Mouse (Mus musculus) heart, embryonic 14.5 days (tissue): ENCODE measurements at regions not wholly inside any gene's neighbourhood (a gene's known extent, or its start where the extent isn't known, plus 50 kb on each side); places are given as distances from the start of the nearest gene placed in this dataset.

Source experiments
- ATAC-seq: fragments of 200-750 bp; cut with Nextera tagmentation; 2 replicates; pipeline ENCODE4 v1.8.0; 2017; ENCODE audit warnings: low read depth, moderate TSS enrichment; ENCODE audit not compliant: insufficient number of reproducible peaks, insufficient read depth, low FRiP score
- H3K27ac ChIP-seq, 2 experiments: fragments of 200-500 bp in 1 of 2; fragments of 300-500 bp in 1 of 2; sonication (generic) in 1 of 2; replicated peaks in 1 of 2; 2 replicates each; pipeline ENCODE4 v1.5.1; 2012 to 2014; ENCODE audit warnings: low read depth in 2 of 2, low read length in 2 of 2, control low read depth in 1 of 2, mild to moderate bottlenecking in 1 of 2, mixed read lengths in 1 of 2; ENCODE audit not compliant: control insufficient read depth in 1 of 2, insufficient read depth in 1 of 2
- H3K27me3 ChIP-seq: fragments of 300-500 bp; sonication (generic); 2 replicates; pipeline ENCODE4 v1.6.1; 2014; ENCODE audit warnings: mild to moderate bottlenecking, low read length, control low read depth; ENCODE audit not compliant: control insufficient read depth, insufficient read depth
- H3K36me3 ChIP-seq: fragments of 300-500 bp; sonication (generic); 2 replicates; pipeline ENCODE4 v1.6.1; 2014; ENCODE audit warnings: mild to moderate bottlenecking, control low read depth, low read length, mixed read lengths; ENCODE audit not compliant: control insufficient read depth, insufficient read depth
- H3K4me1 ChIP-seq, 2 experiments: fragments of 200-500 bp in 1 of 2; fragments of 300-500 bp in 1 of 2; sonication (generic) in 1 of 2; 2 replicates each; pipeline ENCODE4 v1.6.1; 2012 to 2014; ENCODE audit warnings: low read length in 2 of 2, control low read depth in 1 of 2, mixed read lengths in 1 of 2; ENCODE audit not compliant: control insufficient read depth in 2 of 2, insufficient read depth in 2 of 2
- H3K4me2 ChIP-seq: fragments of 300-500 bp; sonication (generic); 2 replicates; pipeline ENCODE4 v1.6.1; 2014; ENCODE audit warnings: mild to moderate bottlenecking, low read length
- H3K4me3 ChIP-seq, 2 experiments: fragments of 200-500 bp in 1 of 2; fragments of 300-500 bp in 1 of 2; sonication (generic) in 1 of 2; 2 replicates each; pipeline ENCODE4 v1.5.1; 2012 to 2014; ENCODE audit warnings: low read length in 2 of 2, mild to moderate bottlenecking in 2 of 2, control low read depth in 1 of 2, low read depth in 1 of 2, moderate library complexity in 1 of 2; ENCODE audit not compliant: control insufficient read depth in 1 of 2, insufficient read depth in 1 of 2
- H3K9ac ChIP-seq: fragments of 300-500 bp; sonication (generic); 2 replicates; pipeline ENCODE4 v1.6.1; 2014; ENCODE audit warnings: mild to moderate bottlenecking, low read length
- H3K9me3 ChIP-seq: fragments of 300-500 bp; sonication (generic); 2 replicates; pipeline ENCODE4 v1.6.1; 2016; ENCODE audit warnings: low read length, control low read depth; ENCODE audit not compliant: control insufficient read depth
- WGBS: fragments of 180-500 bp; shearing (Covaris S2); extraction: QIAGEN DNeasy Blood & Tissue Kit; methylation state at CpG from one replicate; pipeline ENCODE4 v1.1.7; 2014; 5-methylcytosine and 5-hydroxymethylcytosine counted together

DNA sequence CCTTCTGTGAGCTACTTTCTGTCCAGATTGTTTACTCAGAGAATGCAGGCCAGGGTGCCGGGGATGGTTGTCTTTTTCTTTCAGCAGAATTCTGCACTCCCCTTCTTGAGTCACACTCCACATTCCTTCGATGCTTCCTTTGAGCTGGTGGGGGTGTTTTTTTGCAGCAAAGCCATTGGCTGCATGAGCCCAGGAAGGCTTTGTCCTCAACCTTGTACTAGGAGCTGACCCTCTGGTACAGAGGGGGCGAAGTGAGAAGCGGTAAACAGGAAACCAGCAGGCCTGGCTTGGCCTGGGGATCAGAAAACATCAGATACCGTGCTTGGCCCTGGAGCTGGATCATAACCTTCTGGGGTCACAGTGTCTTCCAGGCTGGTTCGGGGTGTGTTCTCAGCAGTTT lies 169.9 kb downstream of the Chic2 start:
- no peak for ATAC-seq
- H3K4me1 ChIP-seq: peaks cover 6 to 9% of the 10 kb centered on the region in 2 experiments; a peak in 2 of 4 replicates
- no peak overlapping the region for H3K27ac ChIP-seq

DNA sequence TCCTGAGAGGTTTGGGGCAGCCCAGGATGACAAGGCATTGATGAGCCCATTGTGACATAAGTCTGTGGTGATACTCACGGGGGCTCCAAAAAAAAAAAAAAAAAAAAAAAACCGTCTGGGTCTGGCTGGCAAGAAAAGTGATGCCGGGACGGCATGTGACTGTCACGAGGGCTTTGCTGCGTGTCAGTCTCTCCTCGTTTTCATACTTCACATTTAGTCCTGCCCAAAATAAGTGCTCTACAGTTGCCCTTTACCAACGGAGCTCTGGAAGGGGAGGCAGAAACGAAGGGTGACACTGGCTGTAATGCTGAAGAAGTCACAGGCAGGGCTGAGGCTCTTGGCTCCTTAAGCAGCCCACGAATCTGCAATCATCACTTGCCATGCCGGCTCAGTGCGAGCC lies 167.9 kb upstream of the Lnx1 start:
- ATAC-seq: no peak
- H3K27ac ChIP-seq: no peak overlapping the region
- H3K27me3 ChIP-seq: 0 out of 2 replicates have a peak, but pooled peaks cover 2% of the 10 kb centered on the region
- no peaks in the 10 kb centered on the region for H3K9me3 ChIP-seq
- H3K36me3 ChIP-seq: no peaks in the 10 kb centered on the region
- WGBS: 55% methylated on average over 12 of the region's 12 CpGs
- H3K4me3 ChIP-seq: no peak overlapping the region
- peaks cover 6 to 7% of the 10 kb centered on the region in 2 experiments; a peak in 2 of 4 replicates for H3K4me1 ChIP-seq
- H3K4me2 ChIP-seq: no peak overlapping the region
- no peak overlapping the region for H3K9ac ChIP-seq

More for the DNA sequence above, 169.9 kb downstream of the Chic2 start:
- 37% methylated on average over 6 of the region's 6 CpGs for WGBS
- Histone ChIP-seq H3K36me3 (no peaks in the 10 kb centered on the region), H3K9ac (no peak overlapping the region), H3K27me3 (0 out of 2 replicates have a peak, but pooled peaks cover 2% of the 10 kb centered on the region), H3K4me2 (no peak overlapping the region), H3K9me3 (no peaks in the 10 kb centered on the region), H3K4me3 (no peak overlapping the region)

DNA sequence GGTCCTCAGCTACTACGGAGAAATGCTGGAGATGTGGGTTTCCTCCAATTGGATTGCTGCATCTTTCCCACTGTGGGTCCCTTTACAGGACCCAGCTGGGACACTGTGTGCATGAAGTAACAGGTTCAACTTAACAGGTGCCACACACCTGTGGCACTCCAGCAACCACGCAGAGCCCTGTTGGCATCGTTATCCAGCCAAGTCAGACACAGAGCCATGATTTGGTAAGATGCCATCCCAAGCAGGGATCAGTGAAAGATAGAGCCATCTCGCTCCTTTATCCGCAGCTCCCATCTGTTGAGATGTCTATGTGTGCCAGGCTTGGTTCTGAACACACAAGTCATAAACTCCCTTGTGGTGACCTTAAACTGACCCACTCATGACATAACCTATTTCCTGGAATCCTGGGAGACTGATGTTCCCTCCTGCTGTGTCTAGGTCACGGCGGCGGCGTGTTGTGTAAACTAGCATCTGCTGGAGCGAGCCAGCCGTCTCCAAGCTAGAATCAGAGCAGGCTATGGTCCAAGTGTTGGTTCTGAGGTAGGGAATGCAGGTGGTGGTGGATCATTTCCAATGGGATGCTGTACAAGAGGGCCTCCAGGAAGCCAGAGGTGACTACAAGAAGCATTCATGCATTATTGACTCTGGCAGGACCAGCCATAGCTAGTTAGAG lies 164.5 kb upstream of the Lnx1 start:
- Histone ChIP-seq H3K4me1 (no peaks in the 10 kb centered on the region), H3K9ac (no peak overlapping the region), H3K27ac (no peak overlapping the region), H3K36me3 (no peaks in the 10 kb centered on the region), H3K27me3 (0 out of 2 replicates have a peak, but pooled peaks cover 2% of the 10 kb centered on the region), H3K4me3 (no peak overlapping the region), H3K4me2 (no peak overlapping the region), H3K9me3 (no peaks in the 10 kb centered on the region)
- 94% methylated on average over 11 of the region's 11 CpGs for WGBS
- ATAC-seq: no peak

- Histone ChIP-seq H3K4me2 (no peak overlapping the region), H3K4me3 (no peak overlapping the region), H3K27ac (no peak overlapping the region), H3K27me3 (0 out of 2 replicates have a peak, but pooled peaks cover 2% of the 10 kb centered on the region), H3K9me3 (no peaks in the 10 kb centered on the region), H3K4me1 (no peaks in the 10 kb centered on the region), H3K36me3 (no peaks in the 10 kb centered on the region), H3K9ac (no peak overlapping the region)
- WGBS: 9% methylated on average over 7 of the region's 7 CpGs
- ATAC-seq: no peak
These were observed 164.0 kb upstream of the Lnx1 start for GRCm38 (mm10) chr5:74866697-74867096.

- Histone ChIP-seq H3K27ac (no peak overlapping the region), H3K4me1 (no peaks in the 10 kb centered on the region), H3K27me3 (no peaks in the 10 kb centered on the region), H3K4me3 (no peak overlapping the region), H3K9ac (no peak overlapping the region), H3K9me3 (no peaks in the 10 kb centered on the region), H3K4me2 (no peak overlapping the region), H3K36me3 (no peaks in the 10 kb centered on the region)
- 91% methylated on average over 9 of the region's 9 CpGs for WGBS
- ATAC-seq: no peak
These were observed 162.7 kb upstream of the Lnx1 start for GRCm38 (mm10) chr5:74865446-74865845.

DNA sequence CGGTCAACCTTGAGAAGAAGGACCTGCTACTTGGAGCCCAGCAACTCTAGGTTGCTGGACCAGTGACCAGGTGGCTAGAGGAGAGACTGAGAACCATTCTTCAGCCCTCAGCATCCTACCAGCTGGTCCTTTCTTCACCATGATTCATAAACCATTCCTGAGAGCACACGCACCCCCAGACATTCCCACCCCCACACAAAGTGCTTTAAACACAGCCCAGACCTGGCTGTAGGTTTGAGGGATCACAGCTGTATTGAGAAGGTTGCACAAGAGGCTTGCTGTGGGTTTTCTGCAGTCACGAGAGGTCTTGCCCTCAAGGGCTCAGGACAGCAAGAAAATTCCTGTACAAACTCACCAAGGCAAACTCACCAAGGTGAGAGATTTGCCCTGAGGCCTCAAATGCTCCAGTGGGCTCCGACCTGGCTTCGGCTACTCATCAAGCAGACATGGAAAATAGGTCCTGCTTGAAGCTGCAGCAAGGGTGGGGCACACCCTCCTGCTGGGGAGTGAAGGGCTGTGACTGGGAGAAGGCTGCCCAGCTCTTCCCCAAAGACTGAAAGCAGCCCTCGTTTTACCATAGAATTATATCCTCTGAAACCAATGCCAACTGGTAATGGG lies 161.9 kb upstream of the Lnx1 start:
- no peak for ATAC-seq
- Histone ChIP-seq H3K9ac (no peak overlapping the region), H3K27me3 (no peaks in the 10 kb centered on the region), H3K4me1 (no peaks in the 10 kb centered on the region), H3K36me3 (no peaks in the 10 kb centered on the region), H3K4me2 (no peak overlapping the region), H3K4me3 (no peak overlapping the region), H3K27ac (no peak overlapping the region), H3K9me3 (no peaks in the 10 kb centered on the region)
- WGBS: 78% methylated on average over 6 of the region's 6 CpGs

DNA sequence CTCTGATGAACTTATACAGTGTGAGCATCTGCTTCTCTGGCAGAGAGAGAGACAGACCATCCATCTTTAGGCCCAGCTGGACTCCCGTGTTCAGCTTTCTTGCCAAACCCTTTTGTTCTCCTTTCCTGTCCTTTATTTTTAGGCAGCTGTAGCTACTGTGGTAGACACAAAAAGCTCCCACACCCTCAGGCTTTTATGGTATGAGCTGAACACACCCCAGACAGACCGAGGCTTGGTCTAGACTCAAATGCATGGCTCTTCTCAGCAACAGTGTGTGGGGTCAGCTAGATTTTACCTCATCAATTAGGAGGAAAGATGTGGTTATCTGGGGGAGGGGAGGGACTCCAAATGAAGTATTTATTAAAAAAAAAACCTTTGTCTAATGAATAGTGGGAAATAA lies 158.6 kb upstream of the Lnx1 start:
- H3K9me3 ChIP-seq: no peaks in the 10 kb centered on the region
- no peak overlapping the region for H3K4me2 ChIP-seq
- no peak for ATAC-seq
- WGBS: 49% methylated on average over 2 of the region's 2 CpGs
- no peak overlapping the region for H3K9ac ChIP-seq
- no peak overlapping the region for H3K4me3 ChIP-seq
- H3K27ac ChIP-seq: no peak overlapping the region
- no peaks in the 10 kb centered on the region for H3K4me1 ChIP-seq
- no peaks in the 10 kb centered on the region for H3K36me3 ChIP-seq
- H3K27me3 ChIP-seq: no peaks in the 10 kb centered on the region
